Mouse (Mus musculus) erythroblast, embryonic 14.5 days (primary cell): ENCODE results near the gene Meiob. TPM values are rescaled to one million over a fixed set of nuclear protein-coding genes. Genes with fewer than 3 reads are reported as not detected.
A peak's percentile ranks its signal among the peaks of the same experiment; 100 is the strongest.

Experiments used
- H3K27me3 ChIP-seq: 2 replicates; pipeline ENCODE4 v1.6.1; 2012; ENCODE audit warnings: inconsistent platforms; ENCODE audit not compliant: control insufficient read depth
- H3K36me3 ChIP-seq: 2 replicates; pipeline ENCODE4 v1.6.1; 2012; ENCODE audit warnings: mild to moderate bottlenecking, inconsistent platforms; ENCODE audit not compliant: control insufficient read depth
- H3K4me1 ChIP-seq: 2 replicates; pipeline ENCODE4 v1.6.1; 2012; ENCODE audit warnings: inconsistent platforms; ENCODE audit not compliant: control insufficient read depth
- H3K4me3 ChIP-seq: replicated peaks from 2 replicates; pipeline ENCODE3; 2012; ENCODE audit warnings: moderate library complexity, mild to moderate bottlenecking, inconsistent platforms
- H3K9me3 ChIP-seq: 2 replicates; pipeline ENCODE4 v1.6.1; 2012; ENCODE audit warnings: low read length, inconsistent platforms, mixed read lengths; ENCODE audit not compliant: control insufficient read depth
- GATA1 ChIP-seq: IDR thresholded peaks from 2 replicates; pipeline ENCODE4 v1.6.1; 2012; ENCODE audit warnings: low read length, inconsistent platforms, mixed read lengths
- TAL1 ChIP-seq: IDR thresholded peaks from 3 replicates; pipeline ENCODE4 v1.6.1; 2012; ENCODE audit warnings: low read length, inconsistent platforms, mixed read lengths
- polyA plus RNA-seq: library from polyadenylated mRNA; stranded (reverse); fragments of >175 nt; gene quantifications from 2 replicates; pipeline ENCODE4 v1.2.3, GENCODE M21; 2012

Meiob gene
- polyA plus RNA-seq, 1 experiment: not detected

DNA sequence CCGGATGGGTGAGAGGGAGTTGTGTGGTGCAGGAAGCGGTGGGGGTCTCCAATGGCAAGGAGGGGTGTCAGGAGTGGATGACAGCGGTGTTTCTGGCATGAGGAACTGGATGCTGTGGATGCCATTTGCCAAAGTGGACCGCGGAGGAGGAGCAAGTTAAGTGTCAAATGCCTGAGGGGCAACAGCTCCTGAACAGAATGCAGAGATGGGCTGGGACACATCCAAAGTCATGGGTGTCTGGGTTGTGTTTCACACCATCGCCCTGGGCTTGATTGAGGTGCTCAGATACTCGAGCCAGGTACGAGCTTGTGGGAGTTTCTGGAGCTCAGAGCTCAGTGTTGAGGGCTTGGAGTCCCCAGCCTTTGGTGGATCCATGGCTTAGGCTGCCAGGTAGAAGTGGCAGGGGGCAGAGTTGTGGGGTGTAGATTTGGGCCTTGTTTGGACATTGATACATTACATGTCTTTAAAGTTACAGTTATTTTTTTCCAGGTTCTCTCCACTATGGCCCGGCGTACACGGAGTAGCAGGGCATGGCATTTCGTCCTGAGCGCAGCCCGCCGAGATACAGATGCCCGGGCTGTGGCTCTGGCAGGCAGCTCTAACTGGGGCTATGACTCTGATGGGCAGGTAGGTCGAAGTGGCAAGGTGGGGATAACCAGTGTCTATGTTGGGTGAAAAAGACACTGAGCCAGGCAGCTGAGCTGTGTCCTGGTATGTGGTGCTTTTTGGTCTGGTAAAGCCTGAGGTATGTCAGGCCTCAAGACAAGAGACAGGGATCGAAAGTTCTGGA lies 83.4 kb downstream of the Meiob start:
- Histone ChIP-seq H3K4me3 (peak overlapping the region; percentile 90), H3K27me3 (no peaks in the 10 kb centered on the region), H3K4me1 (peaks cover 68% of the 10 kb centered on the region), H3K36me3 (peaks cover 82% of the 10 kb centered on the region), H3K9me3 (no peaks in the 10 kb centered on the region)
- TF ChIP-seq GATA1 (no peak), TAL1 (no peak)

DNA sequence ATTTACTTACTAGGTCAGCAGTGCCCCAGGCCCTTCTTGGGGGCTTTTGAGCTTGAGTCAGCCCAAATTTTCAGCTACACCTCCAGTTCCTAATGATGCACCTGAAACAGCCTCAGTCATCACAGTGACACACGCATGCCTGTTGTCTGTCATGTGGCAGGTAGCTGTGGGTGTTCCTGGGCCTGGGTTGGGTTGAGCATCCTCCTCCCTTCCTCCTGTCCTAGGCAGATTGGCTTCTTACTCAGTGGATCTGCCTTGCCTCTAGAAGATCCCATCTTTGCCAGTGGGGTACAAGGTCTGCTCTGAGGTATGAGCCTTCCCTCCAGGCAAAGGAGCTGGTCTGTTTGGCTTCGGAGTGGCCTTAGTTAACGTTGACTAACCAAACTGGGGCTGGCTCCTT lies 84.8 kb downstream of the Meiob start:
- Histone ChIP-seq H3K36me3 (peaks cover 82% of the 10 kb centered on the region), H3K27me3 (no peaks in the 10 kb centered on the region), H3K9me3 (no peaks in the 10 kb centered on the region), H3K4me3 (peak overlapping the region; percentile 23), H3K4me1 (peaks cover 72% of the 10 kb centered on the region)
- no peak for TF ChIP-seq TAL1

Other genes starting within 250 kb of the Meiob start
- gene Tsc2, start 171.7 kb upstream of the Meiob start, polyA plus RNA-seq: 4.0 and 5.2 TPM in 2 replicates
- gene Nthl1, start 171.6 kb upstream of the Meiob start, polyA plus RNA-seq: 0.04 and 0.23 TPM in 2 replicates
- 0.04 and 0.18 TPM in 2 replicates for gene Slc9a3r2, start 154.0 kb upstream of the Meiob start, polyA plus RNA-seq
- not detected in 2 replicates for gene Npw, start 145.8 kb upstream of the Meiob start, polyA plus RNA-seq
- 7.3 and 7.6 TPM in 2 replicates for gene Zfp598, start 134.6 kb upstream of the Meiob start, polyA plus RNA-seq
- not detected in 2 replicates for gene Syngr3, start 114.3 kb upstream of the Meiob start, polyA plus RNA-seq
- gene Gfer, start 108.1 kb upstream of the Meiob start, polyA plus RNA-seq: 6.4 and 9.0 TPM in 2 replicates
- 0.02 TPM in 1 of 2 replicates, not detected in the other for gene Noxo1, start 108.1 kb upstream of the Meiob start, polyA plus RNA-seq
- 1.1 and 1.8 TPM in 2 replicates for gene Tbl3, start 96.6 kb upstream of the Meiob start, polyA plus RNA-seq
- 0.19 TPM in 1 of 2 replicates, not detected in the other for gene Rnf151, start 86.2 kb upstream of the Meiob start, polyA plus RNA-seq
- gene Rps2, start 86.2 kb upstream of the Meiob start, polyA plus RNA-seq: 143 and 504 TPM in 2 replicates
- gene Ndufb10, start 79.8 kb upstream of the Meiob start, polyA plus RNA-seq: 104 and 106 TPM in 2 replicates
- not detected in 2 replicates for gene Rpl3l, start 76.5 kb upstream of the Meiob start, polyA plus RNA-seq
- gene Msrb1, start 67.6 kb upstream of the Meiob start, polyA plus RNA-seq: 1.5 and 1.7 TPM in 2 replicates
- gene Hs3st6, start 51.3 kb upstream of the Meiob start, polyA plus RNA-seq: not detected in 2 replicates
- 26.8 and 33.4 TPM in 2 replicates for gene Hagh, start 35.9 kb downstream of the Meiob start, polyA plus RNA-seq
- 2.3 and 2.9 TPM in 2 replicates for gene Fahd1, start 46.1 kb downstream of the Meiob start, polyA plus RNA-seq
- not detected in 2 replicates for gene Igfals, start 61.7 kb downstream of the Meiob start, polyA plus RNA-seq
- 7.5 and 12.0 TPM in 2 replicates for gene Nubp2, start 82.1 kb downstream of the Meiob start, polyA plus RNA-seq
- 9.2 and 10.3 TPM in 2 replicates for gene Spsb3, start 82.4 kb downstream of the Meiob start, polyA plus RNA-seq
- 1.7 and 1.8 TPM in 2 replicates for gene Eme2, start 90.8 kb downstream of the Meiob start, polyA plus RNA-seq
- 6.4 and 7.5 TPM in 2 replicates for gene Mrps34, start 90.8 kb downstream of the Meiob start, polyA plus RNA-seq
- gene Nme3, start 92.2 kb downstream of the Meiob start, polyA plus RNA-seq: 14.9 and 16.7 TPM in 2 replicates
- gene Mapk8ip3, start 132.7 kb downstream of the Meiob start, polyA plus RNA-seq: 5.7 and 7.2 TPM in 2 replicates
- gene Jpt2, start 156.4 kb downstream of the Meiob start, polyA plus RNA-seq: 0.83 and 1.0 TPM in 2 replicates
- 1.1 and 1.5 TPM in 2 replicates for gene Cramp1l, start 211.5 kb downstream of the Meiob start, polyA plus RNA-seq
- 0.97 and 1.0 TPM in 2 replicates for gene Ift140, start 211.8 kb downstream of the Meiob start, polyA plus RNA-seq